Mouse (Mus musculus): ENCODE data around the gene Farsa. TPM values are rescaled to one million over a fixed set of nuclear protein-coding genes. Genes with fewer than 3 reads are reported as not detected.

Farsa gene
- total and polyA plus RNA-seq, 2 experiments from 2014 or later, result 84.6 to 92.7 TPM

GRCm38 (mm10) chr8:84847684-84848435 lies 8.9 kb upstream of the Farsa start:
- Histone ChIP-seq H3K9ac (replicated peaks; ENCODE audit: low read length, poor library complexity, severe bottlenecking) (no peak overlapping the region), H3K27ac (ENCODE audit: low read depth, low read length) (no peak overlapping the region; the same call in 1 of the 2 replicates), H3K4me2 (ENCODE audit: low read depth, low read length, poor library complexity, severe bottlenecking) (peak overlapping the region; percentile 82), H3K36me3 (ENCODE audit: insufficient read depth, low read length) (peaks cover 21% of the 10 kb centered on the region), H3K4me3 (ENCODE audit: low read depth, low read length) (peak overlapping the region; percentile 89; the same call in 1 of the 2 replicates), H3K27me3 (ENCODE audit: insufficient read depth, low read length) (no peaks in the 10 kb centered on the region), H3K4me1 (ENCODE audit: insufficient read depth, low read length) (0 out of 2 replicates have a peak, but pooled peaks cover 4% of the 10 kb centered on the region), H3K9me3 (ENCODE audit: low read length) (no peaks in the 10 kb centered on the region)
- TF ChIP-seq CTCF (IDR thresholded peaks at IDR 0.05), result no peak
- DNase-seq (ENCODE audit: low spot score) (no peak), ATAC-seq (ENCODE audit: low FRiP score) (no peak)
- 44% methylated on average over 6 of the region's 6 CpGs for WGBS

DNA sequence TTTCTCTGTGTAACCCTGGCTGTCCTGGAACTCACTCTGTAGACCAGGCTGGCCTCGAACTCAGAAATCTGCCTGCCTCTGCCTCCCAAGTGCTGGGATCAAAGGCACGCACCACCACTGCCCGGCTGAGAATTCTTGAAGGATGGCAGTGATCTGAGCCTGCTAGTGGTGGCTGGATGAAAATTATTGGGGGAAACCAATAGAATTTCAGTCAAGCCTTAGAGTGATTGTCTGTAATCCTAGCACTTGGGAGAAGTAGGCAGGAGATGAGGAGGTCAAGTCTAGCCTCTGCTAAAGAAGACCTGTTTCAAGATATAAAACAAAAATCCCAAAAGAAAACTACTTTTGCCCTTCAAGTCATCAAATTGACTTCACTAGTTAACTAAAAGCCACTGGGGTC lies 355 bp upstream of the Farsa start:
- no peak overlapping the region for H3K27ac ChIP-seq (ENCODE audit: low read depth, low read length)
- H3K9me3 ChIP-seq (ENCODE audit: low read length), result no peaks in the 10 kb centered on the region
- no peak for TF ChIP-seq CTCF (IDR thresholded peaks at IDR 0.05)
- H3K27me3 ChIP-seq (ENCODE audit: insufficient read depth, low read length), result no peaks in the 10 kb centered on the region
- no peaks in the 10 kb centered on the region; the same call in 1 of the 2 replicates for H3K4me1 ChIP-seq (ENCODE audit: insufficient read depth, low read length)
- peak overlapping the region; percentile 79 for H3K4me3 ChIP-seq (ENCODE audit: low read depth, low read length)
- ATAC-seq (ENCODE audit: low FRiP score) (no peak), DNase-seq (ENCODE audit: low spot score) (no peak)
- no peak overlapping the region for H3K4me2 ChIP-seq (ENCODE audit: low read depth, low read length, poor library complexity, severe bottlenecking)
- no peak overlapping the region for H3K9ac ChIP-seq (replicated peaks; ENCODE audit: low read length, poor library complexity, severe bottlenecking)
- 94% methylated on average over 3 of the region's 3 CpGs for WGBS
- peaks cover 16% of the 10 kb centered on the region for H3K36me3 ChIP-seq (ENCODE audit: insufficient read depth, low read length)

DNA sequence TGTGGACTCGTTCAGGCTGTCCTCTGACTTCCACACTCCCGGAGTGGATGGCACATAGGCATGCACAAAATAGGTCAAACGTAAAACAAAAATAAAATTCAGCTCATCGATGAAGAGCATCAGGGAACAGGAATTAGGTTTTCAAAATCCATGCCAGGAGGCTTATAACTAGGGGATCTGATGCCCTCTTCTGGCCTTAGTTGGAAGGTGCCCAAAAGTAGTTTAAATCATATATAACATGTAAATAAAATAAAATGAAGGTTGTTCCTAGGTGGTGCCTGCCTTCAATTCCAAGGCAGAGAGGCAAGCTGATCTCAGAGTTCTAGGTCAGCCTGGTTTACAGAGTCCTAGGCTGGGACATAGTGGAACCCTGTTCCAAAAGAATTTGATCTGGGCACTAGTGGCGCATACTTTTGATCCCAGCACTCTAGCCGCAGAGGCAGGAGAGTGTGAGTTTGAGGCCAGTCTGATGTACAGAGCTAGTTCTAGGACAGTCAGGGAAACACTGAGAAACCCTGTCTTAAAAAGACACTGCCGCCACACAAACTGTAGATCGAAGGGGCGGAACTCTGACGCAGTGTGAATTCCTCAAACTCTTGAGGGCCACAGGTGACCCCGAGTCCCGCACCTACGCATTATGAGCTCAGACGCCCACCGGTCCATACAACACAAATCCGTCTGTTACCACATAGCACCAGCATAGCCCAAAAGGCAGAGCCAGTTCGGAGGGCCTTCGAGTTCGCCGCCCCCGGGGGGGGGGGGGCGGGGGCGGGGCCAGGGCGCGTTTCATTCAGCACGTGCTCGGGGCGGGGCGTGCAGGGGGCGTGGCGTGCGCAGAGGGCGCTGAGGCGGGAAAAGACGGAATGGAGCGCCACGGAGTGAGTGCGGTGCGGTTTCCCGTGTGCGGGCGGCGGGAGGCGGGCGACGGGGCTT lies 14.9 kb downstream of the Farsa start, which contains the start of gene Syce2:
Gene Syce2 (plus strand): TSS at position 736 of the 933 bp plus-strand sequence.
- peak; percentile 73 for DNase-seq (ENCODE audit: low spot score)
- H3K4me3 ChIP-seq (ENCODE audit: low read depth, low read length), result peak within 1 kb of the TSS; percentile 48
- H3K27me3 ChIP-seq (ENCODE audit: insufficient read depth, low read length), result no peaks in the 10 kb centered on the region
- peak within 1 kb of the TSS; percentile 55 for H3K9ac ChIP-seq (replicated peaks; ENCODE audit: low read length, poor library complexity, severe bottlenecking)
- H3K36me3 ChIP-seq (ENCODE audit: insufficient read depth, low read length), result peaks cover 29% of the 10 kb centered on the region
- WGBS, result 16% methylated on average over 35 of the region's 46 CpGs
- no peaks in the 10 kb centered on the region for H3K9me3 ChIP-seq (ENCODE audit: low read length)
- TF ChIP-seq CTCF (IDR thresholded peaks at IDR 0.05), result peak; percentile 69
- peak; percentile 71 for ATAC-seq (ENCODE audit: low FRiP score)
- H3K4me1 ChIP-seq (ENCODE audit: insufficient read depth, low read length), result peaks cover 8% of the 10 kb centered on the region; the same call in 1 of the 2 replicates
- no peak within 1 kb of the TSS for H3K27ac ChIP-seq (ENCODE audit: low read depth, low read length)
- H3K4me2 ChIP-seq (ENCODE audit: low read depth, low read length, poor library complexity, severe bottlenecking), result peak within 1 kb of the TSS; percentile 84

DNA sequence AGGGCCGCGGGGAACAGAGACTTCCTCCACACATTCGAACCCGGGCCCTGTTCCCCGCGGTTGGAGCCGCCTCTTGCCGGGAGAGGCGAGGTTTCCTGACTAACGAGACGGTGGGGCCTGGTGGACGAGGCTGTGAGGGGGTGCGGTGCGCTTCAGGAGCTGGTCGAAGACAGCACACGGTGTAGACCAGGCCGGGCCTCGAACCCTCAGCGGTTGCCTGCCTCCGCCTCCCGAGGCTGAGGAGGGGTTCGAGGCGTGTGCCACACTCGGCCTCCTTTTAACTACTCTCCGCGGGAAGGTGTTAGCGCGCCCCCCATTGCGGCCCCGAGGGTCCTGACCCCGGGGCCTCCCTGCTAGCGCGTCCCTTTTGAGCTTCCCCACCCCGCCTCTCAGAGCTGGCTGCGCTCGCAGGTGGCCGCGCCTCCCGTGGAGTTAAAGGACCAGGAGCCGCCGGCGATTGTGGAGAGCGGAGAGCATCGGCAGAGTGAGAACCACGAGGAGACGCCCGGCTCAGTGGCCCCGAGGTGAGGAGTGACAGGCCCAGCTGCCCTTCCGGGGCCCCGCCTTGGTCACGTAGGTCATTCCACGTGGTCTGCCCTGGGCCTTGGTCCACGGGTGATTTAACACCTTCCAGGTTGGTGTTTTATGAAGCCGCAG lies 15.6 kb downstream of the Farsa start:
- 5% methylated on average over 41 of the region's 54 CpGs for WGBS
- TF ChIP-seq CTCF (IDR thresholded peaks at IDR 0.05), result no peak
- no peak overlapping the region for H3K27ac ChIP-seq (ENCODE audit: low read depth, low read length)
- peak overlapping the region; percentile 55 for H3K9ac ChIP-seq (replicated peaks; ENCODE audit: low read length, poor library complexity, severe bottlenecking)
- H3K9me3 ChIP-seq (ENCODE audit: low read length), result no peaks in the 10 kb centered on the region
- H3K27me3 ChIP-seq (ENCODE audit: insufficient read depth, low read length), result no peaks in the 10 kb centered on the region
- DNase-seq (ENCODE audit: low spot score) (no peak), ATAC-seq (ENCODE audit: low FRiP score) (peak; percentile 64)
- H3K4me2 ChIP-seq (ENCODE audit: low read depth, low read length, poor library complexity, severe bottlenecking), result peak overlapping the region; percentile 84
- H3K4me3 ChIP-seq (ENCODE audit: low read depth, low read length), result peak overlapping the region; percentile 48
- H3K36me3 ChIP-seq (ENCODE audit: insufficient read depth, low read length), result peaks cover 23% of the 10 kb centered on the region
- H3K4me1 ChIP-seq (ENCODE audit: insufficient read depth, low read length), result peaks cover 8% of the 10 kb centered on the region; the same call in 1 of the 2 replicates

DNA sequence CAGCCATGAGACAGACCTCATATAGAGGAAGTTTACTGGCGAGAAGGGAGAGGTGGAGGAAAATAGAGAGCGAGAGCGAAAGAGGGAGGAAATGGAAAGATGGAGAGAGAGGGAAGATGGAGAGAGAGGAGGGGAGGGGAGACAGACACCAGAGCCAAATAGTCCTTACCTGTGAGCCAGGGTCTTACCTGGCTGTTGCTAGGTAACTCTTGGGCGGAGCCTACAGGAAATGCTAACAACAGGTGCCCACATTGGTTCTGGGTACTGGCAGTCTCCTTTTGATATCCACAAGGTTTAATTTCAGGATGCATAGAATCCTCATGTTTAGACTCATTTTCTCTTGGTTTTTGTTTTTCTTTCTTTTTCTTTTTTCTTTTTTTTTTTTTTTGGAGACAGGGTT lies 16.2 kb downstream of the Farsa start:
- Histone ChIP-seq H3K36me3 (ENCODE audit: insufficient read depth, low read length) (peaks cover 18% of the 10 kb centered on the region), H3K4me2 (ENCODE audit: low read depth, low read length, poor library complexity, severe bottlenecking) (peak overlapping the region; percentile 84), H3K9ac (replicated peaks; ENCODE audit: low read length, poor library complexity, severe bottlenecking) (0 out of 2 replicates have a peak overlapping the region, but pooled peaks have one; percentile 55), H3K4me3 (ENCODE audit: low read depth, low read length) (peak overlapping the region; percentile 48), H3K27me3 (ENCODE audit: insufficient read depth, low read length) (no peaks in the 10 kb centered on the region), H3K4me1 (ENCODE audit: insufficient read depth, low read length) (peaks cover 8% of the 10 kb centered on the region; the same call in 1 of the 2 replicates), H3K27ac (ENCODE audit: low read depth, low read length) (no peak overlapping the region), H3K9me3 (ENCODE audit: low read length) (no peaks in the 10 kb centered on the region)
- ATAC-seq (ENCODE audit: low FRiP score) (no peak), DNase-seq (ENCODE audit: low spot score) (no peak)
- WGBS, result 69% methylated on average over 4 of the region's 4 CpGs
- TF ChIP-seq CTCF (IDR thresholded peaks at IDR 0.05), result no peak

All from midbrain, postnatal 0 days (tissue).